Mouse (Mus musculus) forebrain, embryonic 14.5 days (tissue): Measurements from ENCODE around the gene Ctnnbip1. TPM values are rescaled to one million over a fixed set of nuclear protein-coding genes. Genes with fewer than 3 reads are reported as not detected.

Source experiments
- ATAC-seq: fragments of 200-750 bp; cut with Nextera tagmentation; 2 replicates; pipeline ENCODE4 v1.8.0; 2017; ENCODE audit warnings: mild to moderate bottlenecking, moderate library complexity
- DNase-seq: peaks from one replicate; pipeline ENCODE4 v3.0.0-alpha.2; 2015; ENCODE audit warnings: low spot score
- H3K27ac ChIP-seq: fragments of 300-500 bp; sonication (generic); 2 replicates; pipeline ENCODE4 v1.5.1; 2014; ENCODE audit warnings: low read depth, mild to moderate bottlenecking, control low read depth, low read length, moderate library complexity
- H3K27me3 ChIP-seq: fragments of 300-500 bp; sonication (generic); replicated peaks from 2 replicates; pipeline ENCODE4 v1.6.1; 2014; ENCODE audit warnings: low read length, control low read depth, mixed read lengths; ENCODE audit not compliant: control insufficient read depth, insufficient read depth
- H3K36me3 ChIP-seq: fragments of 300-500 bp; sonication (generic); 2 replicates; pipeline ENCODE4 v1.6.1; 2014; ENCODE audit warnings: low read length, control low read depth; ENCODE audit not compliant: control insufficient read depth, insufficient read depth
- H3K4me1 ChIP-seq: fragments of 300-500 bp; sonication (generic); 2 replicates; pipeline ENCODE4 v1.6.1; 2014; ENCODE audit warnings: antibody characterized with exemption, low read length, control low read depth; ENCODE audit not compliant: control insufficient read depth, insufficient read depth
- H3K4me2 ChIP-seq: fragments of 300-500 bp; sonication (generic); 2 replicates; pipeline ENCODE4 v1.6.1; 2014; ENCODE audit warnings: mild to moderate bottlenecking, control low read depth, low read length
- H3K4me3 ChIP-seq: fragments of 300-500 bp; sonication (generic); 2 replicates; pipeline ENCODE4 v1.5.1; 2014; ENCODE audit warnings: low read depth, low read length, control low read depth
- H3K9ac ChIP-seq: fragments of 300-500 bp; sonication (generic); 2 replicates; pipeline ENCODE4 v1.6.1; 2014; ENCODE audit warnings: mild to moderate bottlenecking, low read length, control low read depth, moderate library complexity
- H3K9me3 ChIP-seq: fragments of 300-500 bp; sonication (generic); replicated peaks from 2 replicates; pipeline ENCODE4 v1.6.1; 2016; ENCODE audit warnings: low read length, control low read depth, mixed read lengths; ENCODE audit not compliant: control insufficient read depth
- WGBS: fragments of 180-500 bp; shearing (Covaris S2); extraction: QIAGEN DNeasy Blood & Tissue Kit; methylation state at CpG from one replicate; pipeline ENCODE4 v1.1.7; 2014; 5-methylcytosine and 5-hydroxymethylcytosine counted together
- polyA plus RNA-seq: library from polyadenylated mRNA; unstranded; fragments of >200 nt; fragmentation: Nextera tagmentation; extraction: Ambion mirVana; gene quantifications from 2 replicates; pipeline ENCODE4 v1.2.1, GENCODE M21; 2014

Ctnnbip1 gene
- polyA plus RNA-seq, 1 experiment from 2014 or later = 99.1 TPM

- no peak overlapping the region for H3K4me2 ChIP-seq
- H3K27ac ChIP-seq = no peak overlapping the region
- whole genome bisulfite sequencing = 13% methylated on average over 7 of the region's 7 CpGs
- ATAC-seq = peak; percentile 57
- no peak overlapping the region for H3K4me3 ChIP-seq
- H3K36me3 ChIP-seq = no peaks in the 10 kb centered on the region
- no peak overlapping the region; the same call in 1 of the 2 replicates for H3K9ac ChIP-seq
- DNase-seq = peak; percentile 60
- peaks cover 19% of the 10 kb centered on the region for H3K4me1 ChIP-seq
- no peaks in the 10 kb centered on the region for H3K27me3 ChIP-seq
- no peaks in the 10 kb centered on the region for H3K9me3 ChIP-seq
Observed at GRCm38 (mm10) chr4:149578831-149579230, 60.8 kb downstream of the Ctnnbip1 start.

GRCm38 (mm10) chr4:149585236-149585635, 67.2 kb downstream of the Ctnnbip1 start:
- ATAC-seq (no peak), DNase-seq (no peak)
- Histone ChIP-seq H3K27ac (no peak overlapping the region), H3K27me3 (no peaks in the 10 kb centered on the region; the same call in 1 of the 2 replicates), H3K36me3 (no peaks in the 10 kb centered on the region), H3K4me3 (no peak overlapping the region), H3K9me3 (no peaks in the 10 kb centered on the region), H3K4me2 (no peak overlapping the region), H3K9ac (no peak overlapping the region), H3K4me1 (0 out of 2 replicates have a peak, but pooled peaks cover 5% of the 10 kb centered on the region)
- WGBS = 89% methylated on average over 8 of the region's 8 CpGs

- Histone ChIP-seq H3K4me2 (peak within 1 kb of the TSS; percentile 99), H3K27ac (peak within 1 kb of the TSS; percentile 74; the same call in 1 of the 2 replicates), H3K4me1 (0 out of 2 replicates have a peak, but pooled peaks cover 5% of the 10 kb centered on the region), H3K9me3 (no peaks in the 10 kb centered on the region), H3K9ac (peak within 1 kb of the TSS; percentile 94), H3K27me3 (no peaks in the 10 kb centered on the region; the same call in 1 of the 2 replicates), H3K4me3 (peak within 1 kb of the TSS; percentile 90), H3K36me3 (no peaks in the 10 kb centered on the region)
- WGBS = under 1% methylated on average over 48 of the region's 103 CpGs
- ATAC-seq = peak; percentile 86
- DNase-seq = peak; percentile 85
Observed at GRCm38 (mm10) chr4:149586044-149586782, 68.2 kb downstream of the Ctnnbip1 start, which contains the start of gene Clstn1. Clstn1 (plus strand) TSS chr4:149586468.

- H3K36me3 ChIP-seq = no peaks in the 10 kb centered on the region
- 0 out of 2 replicates have a peak, but pooled peaks cover 5% of the 10 kb centered on the region for H3K4me1 ChIP-seq
- DNase-seq = no peak
- H3K4me2 ChIP-seq = peak overlapping the region; percentile 99
- WGBS = under 1% methylated on average over 72 of the region's 72 CpGs
- ATAC-seq = peak; percentile 22
- no peaks in the 10 kb centered on the region; the same call in 1 of the 2 replicates for H3K27me3 ChIP-seq
- no peaks in the 10 kb centered on the region for H3K9me3 ChIP-seq
- H3K4me3 ChIP-seq = peak overlapping the region; percentile 90
- H3K9ac ChIP-seq = peak overlapping the region; percentile 94
- peak overlapping the region; percentile 74; the same call in 1 of the 2 replicates for H3K27ac ChIP-seq
Observed at GRCm38 (mm10) chr4:149586783-149587595, 69.0 kb downstream of the Ctnnbip1 start.

GRCm38 (mm10) chr4:149587596-149588168, 69.6 kb downstream of the Ctnnbip1 start:
- peak overlapping the region; percentile 94 for H3K9ac ChIP-seq
- no peaks in the 10 kb centered on the region; the same call in 1 of the 2 replicates for H3K27me3 ChIP-seq
- ATAC-seq = peak; percentile 29; the same call in 1 of the 2 replicates
- no peak overlapping the region for H3K27ac ChIP-seq
- H3K36me3 ChIP-seq = no peaks in the 10 kb centered on the region
- no peak for DNase-seq
- H3K9me3 ChIP-seq = no peaks in the 10 kb centered on the region
- H3K4me3 ChIP-seq = peak overlapping the region; percentile 90
- WGBS = 2% methylated on average over 24 of the region's 24 CpGs
- H3K4me1 ChIP-seq = 0 out of 2 replicates have a peak, but pooled peaks cover 5% of the 10 kb centered on the region
- peak overlapping the region; percentile 99 for H3K4me2 ChIP-seq

GRCm38 (mm10) chr4:149590200-149590599, 72.2 kb downstream of the Ctnnbip1 start:
- Histone ChIP-seq H3K4me3 (no peak overlapping the region), H3K4me2 (no peak overlapping the region), H3K27ac (no peak overlapping the region), H3K9me3 (no peaks in the 10 kb centered on the region), H3K36me3 (no peaks in the 10 kb centered on the region), H3K4me1 (peaks cover 10% of the 10 kb centered on the region; the same call in 1 of the 2 replicates), H3K9ac (no peak overlapping the region), H3K27me3 (no peaks in the 10 kb centered on the region; the same call in 1 of the 2 replicates)
- 100% methylated on average over 1 of the region's 1 CpGs for WGBS
- no peak for DNase-seq
- ATAC-seq = no peak

GRCm38 (mm10) chr4:149591486-149591885, 73.5 kb downstream of the Ctnnbip1 start:
- Histone ChIP-seq H3K9ac (no peak overlapping the region), H3K27me3 (no peaks in the 10 kb centered on the region; the same call in 1 of the 2 replicates), H3K9me3 (no peaks in the 10 kb centered on the region), H3K36me3 (no peaks in the 10 kb centered on the region), H3K27ac (no peak overlapping the region), H3K4me1 (peaks cover 11% of the 10 kb centered on the region; the same call in 1 of the 2 replicates), H3K4me2 (no peak overlapping the region), H3K4me3 (no peak overlapping the region)
- 95% methylated on average over 2 of the region's 2 CpGs for WGBS
- no peak for DNase-seq
- ATAC-seq = no peak

- ATAC-seq (peak; percentile 79), DNase-seq (peak; percentile 78)
- WGBS = 59% methylated on average over 9 of the region's 9 CpGs
- H3K4me3 ChIP-seq = no peak overlapping the region
- no peaks in the 10 kb centered on the region for H3K27me3 ChIP-seq
- H3K27ac ChIP-seq = peak overlapping the region; percentile 63; the same call in 1 of the 2 replicates
- no peak overlapping the region for H3K9ac ChIP-seq
- no peak overlapping the region for H3K4me2 ChIP-seq
- H3K9me3 ChIP-seq = no peaks in the 10 kb centered on the region
- H3K4me1 ChIP-seq = peaks cover 6% of the 10 kb centered on the region
- no peaks in the 10 kb centered on the region for H3K36me3 ChIP-seq
Observed at GRCm38 (mm10) chr4:149594913-149595581, 77.0 kb downstream of the Ctnnbip1 start.
